Mouse (Mus musculus): ENCODE data around the gene Aifm3. TPM values are rescaled to one million over a fixed set of nuclear protein-coding genes. Genes with fewer than 3 reads are reported as not detected.
"Not testable (repeated sequence)": the region's sequence is repeated elsewhere in the genome, so short reads cannot be mapped to it uniquely, and the experiment has no call there.

Gene Aifm3
- polyA plus RNA-seq, 1 experiment = not detected

DNA sequence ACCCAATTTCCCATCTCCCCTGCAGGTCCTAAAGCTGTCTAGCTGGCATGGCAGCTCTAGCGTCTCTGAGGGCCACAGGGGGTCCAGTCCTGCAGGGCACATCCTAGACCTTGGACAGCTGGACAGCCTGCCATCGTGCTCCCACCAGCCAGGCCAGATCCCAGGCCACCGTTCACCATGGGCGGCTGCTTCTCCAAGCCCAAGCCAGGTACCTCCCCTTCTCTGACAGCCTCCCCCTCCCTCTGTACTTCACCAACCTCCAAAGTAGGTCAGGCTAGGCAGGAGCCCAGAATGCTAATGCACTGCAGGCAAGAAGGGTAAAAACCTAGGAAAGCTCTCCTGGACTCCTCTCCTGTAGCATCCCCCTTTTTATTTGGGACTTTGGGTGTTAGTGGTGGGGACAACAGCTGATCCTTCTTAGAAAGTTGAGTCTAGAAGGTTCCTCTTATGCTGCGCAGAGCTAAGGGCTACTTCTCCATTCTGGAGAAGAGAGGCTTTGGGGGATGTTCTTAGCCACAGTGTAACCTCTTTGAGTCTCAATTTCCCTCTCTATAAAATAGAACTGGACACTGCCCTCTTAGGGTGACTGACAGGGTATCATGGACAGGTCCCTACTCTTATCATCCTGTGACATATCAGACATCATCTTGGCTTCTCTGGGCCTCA is 2.6 kb downstream of the Aifm3 start:
- Histone ChIP-seq H3K36me3 (ENCODE audit: control insufficient read depth) (peaks cover 16% of the 10 kb centered on the region), H3K9me3 (ENCODE audit: control insufficient read depth, low read length) (no peaks in the 10 kb centered on the region), H3K27me3 (ENCODE audit: control insufficient read depth) (peaks cover 35% of the 10 kb centered on the region), H3K4me1 (ENCODE audit: control insufficient read depth) (peaks cover 16% of the 10 kb centered on the region), H3K4me3 (replicated peaks) (no peak overlapping the region)
- no peak for TF ChIP-seq GATA1 (IDR thresholded peaks at IDR 0.05; ENCODE audit: low read length)

DNA sequence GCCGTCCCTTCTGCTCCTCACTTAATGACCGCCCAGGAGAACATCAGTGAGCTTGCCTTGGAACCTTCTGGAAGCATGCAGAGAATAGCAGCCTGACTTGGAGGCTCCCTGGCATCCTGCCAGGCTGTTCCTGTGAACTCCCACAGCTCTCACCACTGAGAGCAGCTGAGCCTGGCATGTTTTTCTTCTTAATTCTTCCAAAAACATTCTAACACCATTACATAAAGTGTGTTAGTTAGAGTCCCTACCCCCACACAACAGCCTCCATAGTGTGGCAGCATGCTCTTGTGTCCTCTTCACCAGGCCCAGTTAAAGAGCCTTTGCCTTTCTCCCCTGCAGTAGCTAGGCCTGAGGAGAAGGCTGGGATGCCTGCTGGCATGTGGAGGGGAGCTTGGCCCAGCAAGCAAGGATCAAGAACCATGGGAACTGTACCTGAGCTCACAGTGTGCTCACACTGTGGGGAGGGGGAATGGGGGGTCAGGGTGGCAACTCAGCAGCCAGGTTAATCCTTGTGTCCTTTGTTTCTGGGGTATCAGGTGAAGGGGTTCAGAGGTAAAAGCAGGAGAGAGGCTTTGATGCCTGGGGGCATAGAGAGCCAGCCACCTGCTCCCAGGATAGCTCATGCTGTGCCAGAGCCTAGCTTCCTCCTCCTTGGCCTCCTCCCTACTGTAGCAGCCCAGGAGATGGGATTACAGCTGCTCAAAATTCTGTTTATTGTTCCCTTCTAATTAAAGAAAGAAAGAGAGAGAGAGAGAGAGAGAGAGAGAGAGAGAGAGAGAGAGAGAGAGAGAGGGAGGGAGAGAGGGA is 7.3 kb downstream of the Aifm3 start:
- no peak for TF ChIP-seq GATA1 (IDR thresholded peaks at IDR 0.05; ENCODE audit: low read length)
- H3K36me3 ChIP-seq (ENCODE audit: control insufficient read depth) = no peaks in the 10 kb centered on the region

DNA sequence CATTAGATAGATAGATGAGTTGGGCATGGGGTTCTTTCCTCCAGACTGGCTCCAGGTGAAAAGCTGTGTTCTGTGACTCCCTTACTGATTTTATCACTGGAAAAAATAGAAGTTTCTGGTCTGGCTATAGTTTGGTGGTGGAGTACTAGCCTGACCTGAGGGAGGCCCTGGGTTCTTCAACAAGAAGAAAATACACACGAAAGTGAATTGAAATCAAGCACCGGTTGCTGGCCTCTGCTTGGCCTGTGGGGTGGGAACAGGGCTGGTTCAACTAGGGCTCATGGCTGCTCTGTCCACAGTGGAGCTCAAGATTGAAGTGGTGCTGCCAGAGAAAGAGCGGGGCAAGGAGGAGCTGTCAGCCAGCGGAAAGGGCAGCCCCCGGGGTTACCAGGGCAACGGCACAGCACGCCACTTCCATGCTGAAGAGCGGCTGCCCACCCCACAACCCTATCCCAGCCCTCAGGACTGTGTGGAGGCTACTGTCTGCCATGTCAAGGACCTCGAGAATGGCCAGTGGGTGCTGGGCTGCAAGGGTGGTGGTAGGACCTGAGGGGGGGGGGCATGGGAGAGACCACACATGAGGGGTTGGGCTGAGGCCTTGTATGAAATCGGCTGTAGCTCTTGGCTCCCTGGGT is 10.0 kb downstream of the Aifm3 start:
- Histone ChIP-seq H3K4me3 (replicated peaks) (no peak overlapping the region), H3K27me3 (ENCODE audit: control insufficient read depth) (peaks cover 28% of the 10 kb centered on the region), H3K4me1 (ENCODE audit: control insufficient read depth) (no peaks in the 10 kb centered on the region), H3K9me3 (ENCODE audit: control insufficient read depth, low read length) (no peaks in the 10 kb centered on the region), H3K36me3 (ENCODE audit: control insufficient read depth) (no peaks in the 10 kb centered on the region)
- TF ChIP-seq GATA1 (IDR thresholded peaks at IDR 0.05; ENCODE audit: low read length) = no peak
- no peak for TF ChIP-seq TAL1 (IDR thresholded peaks at IDR 0.05; ENCODE audit: low read length)

More for the DNA sequence above, 7.3 kb downstream of the Aifm3 start:
- Histone ChIP-seq H3K9me3 (ENCODE audit: control insufficient read depth, low read length) (no peaks in the 10 kb centered on the region), H3K4me1 (ENCODE audit: control insufficient read depth) (no peaks in the 10 kb centered on the region), H3K27me3 (ENCODE audit: control insufficient read depth) (peaks cover 15% of the 10 kb centered on the region), H3K4me3 (replicated peaks) (no peak overlapping the region)

DNA sequence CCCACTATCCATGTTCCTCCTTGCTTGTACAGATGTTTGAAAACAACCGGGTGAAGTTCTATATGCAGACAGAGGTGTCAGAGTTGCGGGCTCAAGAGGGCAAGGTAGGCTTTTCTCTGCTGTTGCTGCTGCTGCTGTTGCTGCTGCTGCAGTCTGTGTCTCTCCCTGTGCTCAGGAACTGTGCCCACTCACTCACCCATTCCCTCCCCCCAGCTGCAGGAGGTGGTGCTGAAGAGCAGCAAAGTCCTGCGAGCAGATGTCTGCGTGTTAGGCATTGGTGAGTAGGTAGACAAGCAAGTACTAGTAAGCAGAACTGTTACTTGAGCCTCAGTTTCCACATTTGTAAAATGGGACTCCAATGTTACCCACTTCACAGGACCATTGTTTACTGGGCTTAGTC is 13.3 kb downstream of the Aifm3 start:
- H3K36me3 ChIP-seq (ENCODE audit: control insufficient read depth) = no peaks in the 10 kb centered on the region
- no peaks in the 10 kb centered on the region for H3K9me3 ChIP-seq (ENCODE audit: control insufficient read depth, low read length)
- no peaks in the 10 kb centered on the region; the same call in 1 of the 2 replicates for H3K4me1 ChIP-seq (ENCODE audit: control insufficient read depth)
- H3K27me3 ChIP-seq (ENCODE audit: control insufficient read depth) = peaks cover 36% of the 10 kb centered on the region
- H3K4me3 ChIP-seq (replicated peaks) = no peak overlapping the region
- TF ChIP-seq TAL1 (IDR thresholded peaks at IDR 0.05; ENCODE audit: low read length) (no peak), GATA1 (IDR thresholded peaks at IDR 0.05; ENCODE audit: low read length) (no peak)

DNA sequence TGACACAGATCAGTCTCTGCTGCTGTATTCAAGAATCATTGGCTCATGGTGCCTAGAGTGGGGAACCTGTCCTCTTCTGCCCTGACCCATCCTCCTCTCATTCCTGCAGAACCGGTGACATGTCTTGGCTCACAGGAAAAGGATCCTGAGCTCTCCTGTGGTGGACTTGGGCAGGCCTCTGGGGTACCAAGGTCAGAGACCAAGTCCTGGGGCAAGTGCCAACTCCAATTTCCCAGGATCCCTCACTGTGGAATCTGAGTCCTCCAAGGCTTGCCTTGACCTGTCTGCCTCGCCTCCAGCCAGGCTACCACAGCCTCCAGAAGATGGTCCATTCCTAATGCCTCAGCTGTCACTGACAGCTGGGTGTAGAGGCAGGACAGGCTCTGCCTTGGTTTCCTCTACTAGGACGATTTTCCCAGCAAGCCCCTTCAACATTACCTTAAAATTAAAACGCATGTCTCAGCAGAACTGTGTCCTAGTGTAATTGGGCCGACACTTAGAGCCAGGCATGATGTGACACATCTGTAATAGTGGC is 17.7 kb downstream of the Aifm3 start:
- H3K4me1 ChIP-seq (ENCODE audit: control insufficient read depth) = peaks cover 34% of the 10 kb centered on the region
- no peak for TF ChIP-seq TAL1 (IDR thresholded peaks at IDR 0.05; ENCODE audit: low read length)
- TF ChIP-seq GATA1 (IDR thresholded peaks at IDR 0.05; ENCODE audit: low read length) = no peak
- no peaks in the 10 kb centered on the region for H3K9me3 ChIP-seq (ENCODE audit: control insufficient read depth, low read length)
- peaks cover 21% of the 10 kb centered on the region for H3K36me3 ChIP-seq (ENCODE audit: control insufficient read depth)
- H3K4me3 ChIP-seq (replicated peaks) = no peak overlapping the region
- H3K27me3 ChIP-seq (ENCODE audit: control insufficient read depth) = peaks cover 34% of the 10 kb centered on the region

DNA sequence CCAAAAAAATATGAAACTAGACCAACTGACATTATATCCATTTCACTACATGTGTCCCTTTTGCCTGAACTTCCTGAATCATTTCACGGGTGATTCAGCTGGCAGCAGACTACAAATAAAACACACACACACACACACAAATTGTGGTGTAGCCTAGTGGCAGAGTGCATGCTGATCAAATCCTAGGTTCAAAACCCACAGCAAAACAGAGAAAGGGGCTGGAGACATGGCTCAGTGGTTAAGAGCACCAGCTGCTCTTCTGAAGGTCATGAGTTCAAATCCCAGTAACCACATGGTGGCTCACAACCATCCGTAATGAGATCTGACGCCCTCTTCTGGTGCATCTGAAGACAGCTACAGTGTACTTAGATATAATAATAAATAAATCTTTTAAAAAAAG is 18.6 kb downstream of the Aifm3 start:
- not testable (repeated sequence) for H3K9me3 ChIP-seq (ENCODE audit: control insufficient read depth, low read length)
- Histone ChIP-seq H3K4me3 (replicated peaks) (peak overlapping the region; percentile 83), H3K27me3 (ENCODE audit: control insufficient read depth) (peaks cover 29% of the 10 kb centered on the region), H3K4me1 (ENCODE audit: control insufficient read depth) (peaks cover 39% of the 10 kb centered on the region), H3K36me3 (ENCODE audit: control insufficient read depth) (peaks cover 30% of the 10 kb centered on the region)

DNA sequence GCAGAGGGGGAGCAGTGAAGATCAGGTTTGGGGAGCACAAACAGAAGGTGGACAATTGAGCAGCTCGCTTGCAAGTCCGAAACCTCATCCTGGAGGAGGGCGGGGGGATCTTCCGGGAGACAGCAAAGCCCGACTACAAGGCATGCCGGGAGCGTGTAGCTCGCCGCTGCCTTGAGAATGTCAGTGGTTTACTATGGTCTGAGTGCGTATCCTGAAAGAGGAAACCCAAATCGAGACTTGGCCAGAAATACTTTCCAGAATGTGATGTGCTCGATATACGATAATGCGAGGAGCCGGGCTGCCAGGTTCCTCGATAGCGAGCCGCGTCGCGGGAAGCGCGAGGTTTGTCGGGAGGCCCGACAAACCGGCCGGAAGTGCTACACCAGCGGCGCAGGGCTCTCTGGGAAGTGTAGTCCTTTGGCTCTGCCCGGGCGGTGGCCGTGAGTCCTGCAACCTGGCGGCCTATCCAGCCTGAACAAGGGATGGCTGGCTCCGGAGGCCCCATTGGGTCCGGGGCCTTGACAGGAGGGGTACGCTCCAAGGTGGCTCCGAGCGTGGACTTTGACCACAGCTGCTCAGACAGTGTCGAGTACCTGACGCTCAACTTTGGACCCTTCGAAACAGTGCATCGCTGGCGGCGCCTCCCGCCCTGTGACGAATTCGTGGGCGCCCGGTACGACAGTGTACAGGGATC is 19.3 kb downstream of the Aifm3 start, which contains the start of gene Lztr1:
Gene Lztr1 (plus strand): TSS at position 143 of the 694 bp plus-strand sequence.
- Histone ChIP-seq H3K36me3 (ENCODE audit: control insufficient read depth) (peaks cover 37% of the 10 kb centered on the region), H3K27me3 (ENCODE audit: control insufficient read depth) (peaks cover 22% of the 10 kb centered on the region)

DNA sequence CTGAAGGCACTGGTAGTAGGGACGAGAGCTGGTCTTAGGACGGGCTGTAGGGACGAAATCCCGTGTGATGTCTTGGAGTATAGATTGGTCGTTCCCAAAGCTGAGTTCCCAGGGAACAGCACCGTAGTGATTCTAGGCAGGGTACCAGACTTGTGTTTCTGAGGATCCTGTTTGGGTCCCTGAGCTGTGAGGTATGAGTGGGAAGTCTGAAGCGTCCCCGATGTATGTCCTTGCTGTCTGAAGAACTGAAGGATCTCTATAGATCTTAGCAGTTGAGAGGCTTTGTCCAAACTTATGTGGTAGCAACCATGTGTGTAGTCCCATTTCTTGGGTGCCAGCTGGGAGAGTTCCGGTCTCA is 19.8 kb downstream of the Aifm3 start:
- Histone ChIP-seq H3K9me3 (ENCODE audit: control insufficient read depth, low read length) (no peaks in the 10 kb centered on the region), H3K36me3 (ENCODE audit: control insufficient read depth) (peaks cover 41% of the 10 kb centered on the region), H3K4me3 (replicated peaks) (peak overlapping the region; percentile 83), H3K27me3 (ENCODE audit: control insufficient read depth) (peaks cover 18% of the 10 kb centered on the region), H3K4me1 (ENCODE audit: control insufficient read depth) (peaks cover 39% of the 10 kb centered on the region)
- TF ChIP-seq TAL1 (IDR thresholded peaks at IDR 0.05; ENCODE audit: low read length) (no peak), GATA1 (IDR thresholded peaks at IDR 0.05; ENCODE audit: low read length) (no peak)

More for the DNA sequence above, 19.3 kb downstream of the Aifm3 start, which contains the start of gene Lztr1:
- no peaks in the 10 kb centered on the region for H3K9me3 ChIP-seq (ENCODE audit: control insufficient read depth, low read length)
- TF ChIP-seq GATA1 (IDR thresholded peaks at IDR 0.05; ENCODE audit: low read length) = no peak
- no peak for TF ChIP-seq TAL1 (IDR thresholded peaks at IDR 0.05; ENCODE audit: low read length)
- peaks cover 39% of the 10 kb centered on the region for H3K4me1 ChIP-seq (ENCODE audit: control insufficient read depth)
- peak within 1 kb of the TSS; percentile 83 for H3K4me3 ChIP-seq (replicated peaks)

Data from erythroblast, embryonic 14.5 days (primary cell).